Mouse (Mus musculus): ENCODE data around the gene Asphd2.
A peak's percentile ranks its signal among the peaks of the same experiment; 100 is the strongest.

Gene Asphd2

DNA sequence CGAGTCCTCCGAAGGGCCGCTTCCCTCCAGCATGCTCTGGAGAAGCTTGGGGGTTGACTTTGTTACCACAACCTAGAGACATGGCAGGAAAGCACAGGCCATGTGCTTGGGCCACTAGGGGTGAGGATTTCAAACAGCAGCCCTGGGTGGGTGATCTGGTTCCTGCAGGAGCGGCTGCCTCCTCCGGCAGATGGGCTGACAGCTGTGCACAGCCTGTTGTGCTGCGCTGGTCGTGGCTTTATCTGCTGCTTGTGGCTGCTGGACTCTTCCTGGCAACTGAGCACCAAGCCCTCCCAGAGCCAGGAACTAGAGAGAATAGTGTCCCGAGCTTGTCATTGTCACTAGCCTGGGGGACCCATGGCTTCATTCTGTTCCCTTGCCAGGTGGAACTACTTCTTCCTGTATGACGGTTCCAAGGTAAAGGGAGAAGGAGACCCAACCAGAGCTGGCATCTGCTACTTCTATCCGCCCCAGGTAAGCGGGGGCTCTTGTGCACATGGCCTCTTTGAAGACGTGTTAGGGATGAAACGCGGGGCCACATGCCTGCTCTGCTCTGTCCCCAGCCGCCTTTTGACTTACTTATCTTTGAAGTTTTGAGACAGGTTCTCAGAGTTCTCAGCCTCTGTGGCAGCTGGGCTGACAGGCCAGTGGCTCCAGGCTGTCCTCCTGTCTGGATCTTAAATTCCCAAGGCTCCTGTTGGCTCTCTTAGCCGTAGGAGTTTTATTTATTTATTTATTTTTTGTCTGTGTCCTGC is 48.3 kb downstream of the Asphd2 start:
- DNase-seq: no peak

DNA sequence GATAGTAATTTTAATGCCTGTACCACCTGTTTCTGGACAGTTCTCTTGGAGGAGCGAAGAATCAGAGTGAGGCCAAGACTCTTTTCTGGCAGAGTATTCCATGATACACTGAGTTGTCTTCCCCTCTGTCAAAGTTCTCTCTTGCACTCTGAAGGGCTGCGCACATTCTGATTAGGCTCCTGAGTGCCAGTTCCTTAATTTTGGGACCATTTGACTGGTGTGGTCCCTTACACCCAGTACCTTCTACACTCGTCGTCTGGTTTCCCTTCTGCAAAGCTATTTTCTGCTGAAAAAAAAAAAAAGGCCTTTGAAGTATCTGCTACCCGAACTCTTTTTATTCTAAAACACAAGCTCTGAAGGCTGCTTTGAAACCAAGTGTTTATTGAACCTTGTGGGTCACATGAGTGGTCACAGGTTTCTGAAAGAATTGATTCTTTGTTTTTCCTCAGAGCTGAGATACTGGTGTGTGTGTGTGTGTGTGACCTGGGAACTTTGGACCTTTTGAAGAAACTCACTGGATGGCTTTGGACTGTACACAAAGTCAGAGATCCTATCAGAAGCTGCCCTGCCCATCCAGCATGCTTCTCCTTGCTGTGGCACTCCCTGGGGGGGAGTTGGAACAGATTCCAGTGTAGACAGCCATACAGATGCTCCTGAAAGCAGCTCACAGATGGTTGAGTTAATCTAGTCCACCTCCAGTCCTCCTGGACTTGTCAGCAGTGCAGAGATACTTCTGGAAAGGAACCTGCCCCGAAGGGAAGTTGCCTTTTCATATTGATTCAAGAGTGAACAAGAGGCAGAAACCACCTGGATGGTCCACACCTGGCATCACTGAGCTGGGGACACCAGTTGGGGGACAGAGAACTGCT is 50.3 kb downstream of the Asphd2 start:
- DNase-seq: no peak

DNA sequence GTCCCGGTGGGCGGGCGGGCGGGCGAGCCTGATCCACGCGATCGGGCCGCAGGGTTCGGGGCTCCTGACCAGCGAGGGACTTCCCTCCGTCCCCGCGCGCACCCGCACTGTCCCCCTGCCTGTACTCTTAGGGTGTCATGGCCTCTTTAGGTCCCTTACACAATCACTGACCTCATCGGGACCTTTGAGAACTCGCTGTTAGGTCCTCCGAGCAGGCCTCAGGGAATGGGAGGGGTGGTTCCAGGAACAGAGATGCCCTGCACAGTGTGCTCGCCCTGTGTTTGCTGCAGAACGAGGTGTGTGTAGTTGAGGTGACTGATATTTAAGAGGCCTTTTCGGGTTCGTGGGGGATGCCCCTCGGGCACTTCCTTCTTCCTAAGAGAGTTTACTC is 51.5 kb downstream of the Asphd2 start:
- DNase-seq: peak in 1 of 2 experiments; percentile 47

DNA sequence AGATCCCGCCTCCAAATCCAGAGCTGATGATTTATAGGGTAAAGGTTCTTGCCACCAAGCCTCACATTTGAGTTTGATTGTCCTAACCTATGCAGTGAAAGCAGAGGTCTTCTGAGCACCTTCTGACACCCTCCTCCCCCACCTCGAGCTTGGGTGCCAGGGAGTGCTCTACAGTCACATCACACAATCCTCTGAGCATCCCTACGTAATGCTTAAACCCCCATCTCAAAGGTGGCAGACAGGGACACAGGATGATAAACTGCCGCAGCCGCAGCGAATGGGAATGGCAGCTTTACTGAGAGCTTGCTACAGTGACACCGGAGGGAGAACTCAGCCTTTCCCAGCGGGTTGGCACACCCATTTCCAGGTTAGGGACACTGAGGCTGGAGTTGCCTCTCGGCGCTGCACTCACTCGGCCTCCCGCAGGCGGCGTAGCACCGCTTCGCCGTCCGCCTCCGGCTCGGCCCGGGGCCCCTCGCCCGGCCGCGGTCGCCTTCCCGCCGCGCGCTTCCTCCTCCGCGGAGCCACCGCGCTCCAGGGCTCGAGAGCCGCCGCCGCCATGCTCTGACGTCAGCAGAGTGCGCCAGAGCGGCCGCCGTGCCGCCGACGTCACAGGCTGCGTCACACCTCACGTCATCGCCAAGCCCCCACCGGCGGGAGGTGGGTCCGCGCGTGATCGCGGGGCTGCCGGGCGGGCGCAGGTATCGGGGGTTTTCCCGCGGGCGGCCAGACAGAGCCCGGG is 52.0 kb downstream of the Asphd2 start, which contains the start of the genes Srrd and Hps4:
Gene Srrd, minus strand, starts transcription at position 578 of the 742 bp plus-strand sequence.
Gene Hps4, plus strand, starts transcription at position 621 of the 742 bp plus-strand sequence.
- peak; percentile 81 to 82 for DNase-seq

DNA sequence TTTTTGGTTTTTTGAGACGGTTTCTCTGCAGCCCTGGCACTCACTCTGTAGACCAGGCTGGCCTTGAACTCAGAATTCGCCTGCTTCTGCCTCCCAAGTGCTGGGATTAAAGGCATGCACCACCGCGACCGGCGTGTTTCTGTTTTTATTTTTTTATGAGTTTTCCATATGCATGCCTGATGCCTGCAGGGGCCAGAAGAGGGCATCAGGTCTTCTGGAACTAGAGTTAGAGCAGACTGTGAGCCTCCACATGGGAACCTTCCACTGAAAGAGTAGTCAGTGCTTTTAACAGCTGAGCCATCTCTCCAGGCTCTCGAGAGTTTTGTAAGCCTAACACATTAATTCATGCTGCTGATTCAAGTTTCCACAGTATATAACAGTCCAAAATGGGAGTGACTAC is 55.5 kb downstream of the Asphd2 start:
- DNase-seq: no peak

DNA sequence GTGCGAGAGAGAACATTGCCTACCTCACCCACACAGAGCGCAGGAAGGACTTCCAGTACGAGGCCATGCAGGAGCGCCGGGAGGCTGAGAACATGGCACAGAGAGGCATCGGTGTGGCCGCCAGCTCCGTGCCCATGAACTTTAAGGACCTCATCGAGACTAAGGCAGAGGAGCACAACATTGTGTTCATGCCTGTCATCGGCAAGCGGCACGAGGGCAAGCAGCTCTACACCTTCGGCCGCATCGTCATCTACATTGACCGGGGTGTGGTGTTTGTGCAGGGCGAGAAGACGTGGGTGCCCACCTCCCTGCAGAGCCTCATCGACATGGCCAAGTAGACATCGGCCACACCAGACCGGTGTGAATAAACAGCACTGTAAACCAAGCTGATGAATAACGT is 57.7 kb downstream of the Asphd2 start:
- DNase-seq: no peak

DNA sequence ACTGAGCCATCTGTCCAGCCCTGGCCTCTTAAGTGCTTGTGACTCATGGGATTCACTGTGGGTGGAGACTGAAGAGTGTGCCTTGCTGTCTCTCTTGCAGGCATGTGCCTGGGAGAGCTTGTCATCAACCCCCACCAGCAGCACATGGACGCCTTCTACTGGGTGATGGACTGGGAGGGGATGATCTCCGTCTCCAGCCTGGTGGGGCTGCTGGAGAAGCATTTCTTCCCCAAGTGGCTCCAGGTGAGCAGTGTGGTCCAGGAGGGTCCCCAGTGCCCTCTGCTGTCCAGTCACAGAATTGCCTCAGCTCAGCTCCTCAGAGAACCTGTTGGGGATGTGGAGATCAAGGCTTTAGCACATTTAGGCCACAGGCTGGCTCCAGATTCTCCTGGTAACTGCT is 59.2 kb downstream of the Asphd2 start:
- peak; percentile 36 to 48 for DNase-seq
